Mouse (Mus musculus): ENCODE data around the gene Snrnp70. TPM values are rescaled to one million over a fixed set of nuclear protein-coding genes. Genes with fewer than 3 reads are reported as not detected.

The Snrnp70 gene
- total RNA-seq, 2 experiments from 2014 or later, result 352 to 384 TPM

- intact Hi-C loops (cut with DNase I), result no loop called here
- DNase-seq (ENCODE audit: extremely low spot score in 1 of 2, low spot score in 2 of 2), result no peak
Observed at GRCm38 (mm10) chr7:45346905-45347304, 48.6 kb downstream of the Snrnp70 start.

- DNase-seq (ENCODE audit: extremely low spot score in 1 of 2, low spot score in 2 of 2), result peak in 1 of 2 experiments; percentile 49
- intact Hi-C loops (cut with DNase I), result loop anchor here (5.0 kb wide), 1 partner anchor 36 kb away; no protein-coding TSS in a partner anchor
Observed at GRCm38 (mm10) chr7:45343543-45343942, 52.0 kb downstream of the Snrnp70 start.

- DNase-seq (ENCODE audit: extremely low spot score in 1 of 2, low spot score in 2 of 2), result no peak
- intact Hi-C loops (cut with DNase I), result loop anchor here (5.0 kb wide), 1 partner anchor 35 kb away; no protein-coding TSS in a partner anchor
Observed at GRCm38 (mm10) chr7:45342081-45342480, 53.5 kb downstream of the Snrnp70 start.

GRCm38 (mm10) chr7:45341303-45341702, 54.2 kb downstream of the Snrnp70 start:
- intact Hi-C loops (cut with DNase I), result loop anchor here (5.0 kb wide), 1 partner anchor 34 kb away; no protein-coding TSS in a partner anchor
- peak; percentile 74 to 88 for DNase-seq (ENCODE audit: extremely low spot score in 1 of 2, low spot score in 2 of 2)

GRCm38 (mm10) chr7:45340669-45341068, 54.9 kb downstream of the Snrnp70 start:
- intact Hi-C loops (cut with DNase I), result loop anchor here (5.0 kb wide), 1 partner anchor 33 kb away; no protein-coding TSS in a partner anchor
- peak in 1 of 2 experiments; percentile 66 for DNase-seq (ENCODE audit: extremely low spot score in 1 of 2, low spot score in 2 of 2)

- intact Hi-C loops (cut with DNase I), result loop anchor here (5.0 kb wide), 1 partner anchor 33 kb away; no protein-coding TSS in a partner anchor
Observed at GRCm38 (mm10) chr7:45340066-45340442, 55.5 kb downstream of the Snrnp70 start.

GRCm38 (mm10) chr7:45339410-45340065, 56.0 kb downstream of the Snrnp70 start:
- intact Hi-C loops (cut with DNase I), result loop anchor here (5.0 kb wide), 1 partner anchor 32 kb away; no protein-coding TSS in a partner anchor

More at GRCm38 (mm10) chr7:45340066-45340442, 55.5 kb downstream of the Snrnp70 start:
- DNase-seq (ENCODE audit: extremely low spot score in 1 of 2, low spot score in 2 of 2), result no peak

GRCm38 (mm10) chr7:45338161-45338911, 57.2 kb downstream of the Snrnp70 start:
- intact Hi-C loops (cut with DNase I), result no loop called here
- peak in 1 of 2 experiments; percentile 67 for DNase-seq (ENCODE audit: extremely low spot score in 1 of 2, low spot score in 2 of 2)

More at GRCm38 (mm10) chr7:45339410-45340065, 56.0 kb downstream of the Snrnp70 start:
- DNase-seq (ENCODE audit: extremely low spot score in 1 of 2, low spot score in 2 of 2), result peak in 1 of 2 experiments; percentile 81

GRCm38 (mm10) chr7:45337469-45337868, 58.1 kb downstream of the Snrnp70 start:
- DNase-seq (ENCODE audit: extremely low spot score in 1 of 2, low spot score in 2 of 2), result peak in 1 of 2 experiments; percentile 51
- intact Hi-C loops (cut with DNase I), result no loop called here

GRCm38 (mm10) chr7:45336319-45336718, 59.2 kb downstream of the Snrnp70 start:
- intact Hi-C loops (cut with DNase I), result no loop called here
- no peak for DNase-seq (ENCODE audit: extremely low spot score in 1 of 2, low spot score in 2 of 2)

GRCm38 (mm10) chr7:45335056-45335455, 60.5 kb downstream of the Snrnp70 start, which contains the start of gene Hrc:
Hrc (plus strand) TSS chr7:45335290.
- DNase-seq (ENCODE audit: extremely low spot score in 1 of 2, low spot score in 2 of 2), result no peak
- intact Hi-C loops (cut with DNase I), result no loop called here

GRCm38 (mm10) chr7:45334605-45335004, 60.9 kb downstream of the Snrnp70 start:
- DNase-seq (ENCODE audit: extremely low spot score in 1 of 2, low spot score in 2 of 2), result no peak
- intact Hi-C loops (cut with DNase I), result no loop called here

- DNase-seq (ENCODE audit: extremely low spot score in 1 of 2, low spot score in 2 of 2), result peak; percentile 74 to 93
- intact Hi-C loops (cut with DNase I), result no loop called here
Observed at GRCm38 (mm10) chr7:45333431-45333982, 62.0 kb downstream of the Snrnp70 start, which contains the start of gene Trpm4. Trpm4 (minus strand) TSS chr7:45333780.

- intact Hi-C loops (cut with DNase I), result no loop called here
- peak in 1 of 2 experiments; percentile 76 for DNase-seq (ENCODE audit: extremely low spot score in 1 of 2, low spot score in 2 of 2)
Observed at GRCm38 (mm10) chr7:45332685-45333425, 62.7 kb downstream of the Snrnp70 start.

- intact Hi-C loops (cut with DNase I), result no loop called here
- DNase-seq (ENCODE audit: extremely low spot score in 1 of 2, low spot score in 2 of 2), result no peak
Observed at GRCm38 (mm10) chr7:45331502-45331901, 64.0 kb downstream of the Snrnp70 start.

GRCm38 (mm10) chr7:45328841-45329475, 66.6 kb downstream of the Snrnp70 start:
- intact Hi-C loops (cut with DNase I), result no loop called here
- DNase-seq (ENCODE audit: extremely low spot score in 1 of 2, low spot score in 2 of 2), result no peak
